Mouse (Mus musculus) hindbrain, embryonic 10.5 days (tissue): ENCODE measurements at regions not wholly inside any gene's neighbourhood (a gene's known extent, or its start where the extent isn't known, plus 50 kb on each side); places are given as distances from the start of the nearest gene placed in this dataset.
A peak's percentile ranks its signal among the peaks of the same experiment; 100 is the strongest.
"Not testable (repeated sequence)": the region's sequence is repeated elsewhere in the genome, so short reads cannot be mapped to it uniquely, and the experiment has no call there.

Experiments
- DNase-seq: peaks from one replicate; pipeline ENCODE4 v3.0.0-alpha.2; 2017; ENCODE audit warnings: low spot score
- H3K27ac ChIP-seq: fragments of 300-500 bp; sonication (generic); 2 replicates; pipeline ENCODE4 v1.5.1; 2016; ENCODE audit warnings: mild to moderate bottlenecking, moderate library complexity
- H3K27me3 ChIP-seq: fragments of 300-500 bp; sonication (generic); 2 replicates; pipeline ENCODE4 v1.6.1; 2016; ENCODE audit warnings: mild to moderate bottlenecking; ENCODE audit not compliant: poor library complexity, insufficient read depth, severe bottlenecking
- H3K36me3 ChIP-seq: fragments of 300-500 bp; sonication (generic); 2 replicates; pipeline ENCODE4 v1.6.1; 2016; ENCODE audit warnings: mild to moderate bottlenecking, moderate library complexity
- H3K4me1 ChIP-seq: fragments of 300-500 bp; sonication (generic); replicated peaks from 2 replicates; pipeline ENCODE4 v1.6.1; 2016; ENCODE audit warnings: mild to moderate bottlenecking
- H3K4me3 ChIP-seq: fragments of 300-500 bp; sonication (generic); 2 replicates; pipeline ENCODE4 v1.5.1; 2016; ENCODE audit warnings: mild to moderate bottlenecking, moderate library complexity
- H3K9me3 ChIP-seq: fragments of 300-500 bp; sonication (generic); 2 replicates; pipeline ENCODE4 v1.6.1; 2016; ENCODE audit warnings: mild to moderate bottlenecking, moderate library complexity
- WGBS: fragments of 180-500 bp; shearing (Covaris S2); methylation state at CpG from one replicate; pipeline ENCODE4 v1.1.7; 2016; 5-methylcytosine and 5-hydroxymethylcytosine counted together

DNA sequence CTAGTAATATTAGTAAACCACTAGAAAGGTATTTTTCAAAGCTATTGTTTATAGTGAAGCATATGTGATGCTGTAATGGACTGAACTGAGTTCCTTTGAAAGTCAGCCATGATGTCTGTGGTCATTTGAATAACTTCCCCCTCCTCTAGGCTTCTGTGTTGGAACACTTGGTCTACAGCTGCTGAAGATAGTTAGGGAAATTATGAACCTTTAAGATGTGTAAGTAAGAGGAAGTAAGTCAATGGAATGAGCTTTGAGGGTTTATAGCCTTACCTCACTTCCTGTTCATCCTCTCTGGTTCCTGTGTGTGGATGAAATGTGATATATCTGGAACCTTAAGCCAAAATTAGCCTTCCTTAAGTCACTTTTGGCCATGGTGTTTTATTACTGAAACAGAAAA is 145.7 kb upstream of the Tmem229a start:
- H3K4me3 ChIP-seq, result no peak overlapping the region
- H3K36me3 ChIP-seq, result no peaks in the 10 kb centered on the region
- H3K27me3 ChIP-seq, result no peaks in the 10 kb centered on the region
- H3K9me3 ChIP-seq, result no peaks in the 10 kb centered on the region
- no peak overlapping the region for H3K27ac ChIP-seq
- H3K4me1 ChIP-seq, result no peaks in the 10 kb centered on the region
- DNase-seq, result no peak

DNA sequence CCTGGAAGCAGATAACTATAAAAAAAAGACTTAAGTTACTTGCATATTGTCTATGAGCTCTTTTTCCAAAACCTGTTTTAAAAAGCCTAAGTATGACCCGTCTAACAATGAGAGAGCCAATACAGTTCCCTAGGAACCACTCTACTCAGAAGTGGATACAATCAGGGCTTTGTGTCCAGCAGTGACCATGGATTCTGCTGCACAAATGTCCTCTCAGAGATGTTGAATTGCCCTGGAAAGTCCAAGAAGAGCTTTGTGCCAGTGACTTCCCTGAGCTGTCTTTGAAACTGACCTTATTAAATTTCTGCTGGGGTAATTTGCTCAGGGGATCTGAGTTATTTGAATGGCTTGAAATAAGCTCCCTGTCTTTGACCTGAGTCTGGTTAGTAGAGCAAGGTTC is 131.1 kb upstream of the Tmem229a start:
- Histone ChIP-seq H3K36me3 (no peaks in the 10 kb centered on the region), H3K4me1 (no peaks in the 10 kb centered on the region), H3K4me3 (no peak overlapping the region), H3K27ac (no peak overlapping the region), H3K27me3 (no peaks in the 10 kb centered on the region), H3K9me3 (no peaks in the 10 kb centered on the region)
- no peak for DNase-seq
- 75% methylated on average over 1 of the region's 1 CpGs for WGBS

DNA sequence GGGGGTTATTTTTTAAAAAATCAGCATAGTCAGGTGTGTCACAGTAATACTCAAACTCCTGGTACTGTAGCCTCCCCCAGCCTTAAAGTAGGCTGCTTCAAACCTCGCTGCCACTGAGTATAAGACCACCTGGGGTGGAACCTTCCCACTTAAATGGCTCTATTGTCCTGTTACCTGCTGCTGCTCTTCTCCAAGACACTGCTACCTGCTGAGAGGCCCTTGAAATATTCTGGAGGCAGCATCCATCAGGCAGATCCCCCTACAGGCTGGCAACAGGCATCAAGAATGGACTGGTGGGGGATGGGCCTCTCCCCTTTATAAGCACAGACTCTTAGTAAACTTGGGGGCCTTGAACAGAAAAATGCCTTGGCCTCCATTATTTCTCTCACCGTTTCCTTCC is 129.8 kb upstream of the Tmem229a start:
- 74% methylated on average over 2 of the region's 2 CpGs for WGBS

DNA sequence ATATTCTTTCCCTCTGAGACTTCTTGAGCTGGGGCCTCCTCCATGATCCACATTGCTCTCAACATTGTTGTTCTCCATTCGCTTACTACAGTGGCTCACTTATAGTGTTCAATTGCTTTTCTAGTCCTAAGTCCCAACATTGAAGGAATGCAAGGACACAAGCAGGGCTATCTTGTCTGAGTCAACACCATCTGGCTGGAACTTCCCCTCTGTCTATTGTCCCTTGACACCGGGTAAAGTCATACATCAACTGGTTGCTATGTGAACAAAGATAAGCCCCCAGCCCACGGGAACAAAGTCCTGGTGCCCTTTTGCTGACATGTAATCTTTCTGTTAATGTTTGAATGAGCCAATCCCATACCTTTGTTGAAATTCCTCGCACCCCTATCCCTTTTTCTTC is 129.2 kb upstream of the Tmem229a start:
- H3K36me3 ChIP-seq, H3K27me3 ChIP-seq, H3K9me3 ChIP-seq, H3K4me1 ChIP-seq, H3K27ac ChIP-seq, DNase-seq, H3K4me3 ChIP-seq: not testable (repeated sequence)
- WGBS, result 79% methylated on average over 4 of the region's 4 CpGs

More for the DNA sequence above, 129.8 kb upstream of the Tmem229a start:
- DNase-seq, result no peak
- Histone ChIP-seq H3K27ac (no peak overlapping the region), H3K9me3 (no peaks in the 10 kb centered on the region), H3K4me1 (no peaks in the 10 kb centered on the region), H3K36me3 (no peaks in the 10 kb centered on the region), H3K27me3 (no peaks in the 10 kb centered on the region), H3K4me3 (no peak overlapping the region)

DNA sequence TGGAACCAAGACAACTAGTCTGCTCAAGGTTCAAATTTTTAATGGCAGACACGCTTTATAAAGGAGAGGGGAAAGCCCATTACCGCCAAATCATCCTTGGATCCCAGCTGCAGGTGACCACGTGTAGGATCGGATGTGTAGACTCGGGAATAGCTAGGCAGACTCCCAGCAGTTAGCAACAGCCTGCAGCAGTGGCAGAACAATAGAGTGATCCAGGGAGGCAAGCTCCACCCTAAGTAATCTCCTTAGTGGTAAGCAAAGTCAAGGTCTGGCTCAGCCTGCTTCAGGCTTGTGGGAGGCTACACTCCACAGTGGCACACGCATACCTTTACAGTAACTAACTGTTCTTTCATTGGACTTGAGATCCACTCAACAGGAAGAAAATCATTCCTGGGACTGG is 109.8 kb upstream of the Tmem229a start:
- Histone ChIP-seq H3K36me3 (no peaks in the 10 kb centered on the region), H3K4me1 (no peaks in the 10 kb centered on the region), H3K27me3 (no peaks in the 10 kb centered on the region), H3K27ac (no peak overlapping the region), H3K9me3 (no peaks in the 10 kb centered on the region), H3K4me3 (no peak overlapping the region)
- 53% methylated on average over 6 of the region's 6 CpGs for WGBS
- DNase-seq, result no peak

DNA sequence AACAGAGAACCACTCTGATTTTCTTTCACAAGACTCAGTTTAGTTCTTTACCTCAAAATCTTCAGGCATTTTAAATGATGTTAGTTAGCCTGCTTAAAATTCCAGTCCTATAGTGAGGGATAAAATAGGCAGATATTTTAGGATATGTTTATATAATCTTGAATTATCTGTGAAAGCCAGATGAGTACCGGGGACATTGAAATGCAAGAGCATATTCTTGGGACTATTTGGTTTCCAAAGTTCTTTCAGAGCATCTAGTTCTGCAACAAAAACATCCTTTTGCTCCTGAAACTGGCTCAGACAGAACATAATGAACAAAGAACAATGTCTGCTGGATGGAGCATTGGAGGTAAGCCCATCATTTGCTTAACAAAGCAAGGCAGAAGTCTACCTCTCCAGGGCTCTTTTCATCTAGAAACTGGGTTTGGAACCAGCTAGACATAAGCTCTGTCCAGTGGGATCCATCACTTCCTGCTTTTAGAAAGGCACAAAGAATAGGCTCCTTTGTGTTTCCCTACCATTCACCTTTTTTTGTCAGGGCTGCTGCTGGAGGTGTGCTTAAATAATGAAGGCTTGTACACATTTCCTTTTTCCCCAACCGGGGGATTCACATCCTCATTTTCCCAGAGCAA is 76.9 kb upstream of the Tmem229a start:
- WGBS, result 64% methylated on average over 2 of the region's 2 CpGs
- no peak overlapping the region for H3K4me3 ChIP-seq
- no peak for DNase-seq
- H3K36me3 ChIP-seq, result no peaks in the 10 kb centered on the region
- H3K27me3 ChIP-seq, result no peaks in the 10 kb centered on the region
- H3K4me1 ChIP-seq, result no peaks in the 10 kb centered on the region
- H3K27ac ChIP-seq, result no peak overlapping the region
- no peaks in the 10 kb centered on the region for H3K9me3 ChIP-seq

DNA sequence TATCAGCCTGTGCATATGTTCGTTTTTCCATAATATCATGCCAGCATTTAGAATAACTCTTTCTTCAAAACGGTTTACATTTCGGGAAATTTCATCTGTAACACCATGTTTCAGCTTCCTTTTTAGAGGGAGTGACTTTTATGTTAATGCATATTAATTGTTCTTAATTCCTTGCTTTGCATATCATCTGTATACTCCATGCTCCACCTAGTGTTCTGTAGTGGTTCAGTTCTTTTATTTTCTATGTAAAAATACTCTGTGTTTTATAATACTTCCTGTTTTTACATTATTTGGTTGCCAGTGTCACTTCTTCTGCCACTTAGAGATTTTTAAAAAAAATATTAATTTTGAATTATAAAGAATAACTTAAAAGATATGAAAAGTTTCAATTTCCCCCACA is 70.9 kb upstream of the Tmem229a start:
- 84% methylated on average over 3 of the region's 3 CpGs for WGBS
- DNase-seq, result no peak

DNA sequence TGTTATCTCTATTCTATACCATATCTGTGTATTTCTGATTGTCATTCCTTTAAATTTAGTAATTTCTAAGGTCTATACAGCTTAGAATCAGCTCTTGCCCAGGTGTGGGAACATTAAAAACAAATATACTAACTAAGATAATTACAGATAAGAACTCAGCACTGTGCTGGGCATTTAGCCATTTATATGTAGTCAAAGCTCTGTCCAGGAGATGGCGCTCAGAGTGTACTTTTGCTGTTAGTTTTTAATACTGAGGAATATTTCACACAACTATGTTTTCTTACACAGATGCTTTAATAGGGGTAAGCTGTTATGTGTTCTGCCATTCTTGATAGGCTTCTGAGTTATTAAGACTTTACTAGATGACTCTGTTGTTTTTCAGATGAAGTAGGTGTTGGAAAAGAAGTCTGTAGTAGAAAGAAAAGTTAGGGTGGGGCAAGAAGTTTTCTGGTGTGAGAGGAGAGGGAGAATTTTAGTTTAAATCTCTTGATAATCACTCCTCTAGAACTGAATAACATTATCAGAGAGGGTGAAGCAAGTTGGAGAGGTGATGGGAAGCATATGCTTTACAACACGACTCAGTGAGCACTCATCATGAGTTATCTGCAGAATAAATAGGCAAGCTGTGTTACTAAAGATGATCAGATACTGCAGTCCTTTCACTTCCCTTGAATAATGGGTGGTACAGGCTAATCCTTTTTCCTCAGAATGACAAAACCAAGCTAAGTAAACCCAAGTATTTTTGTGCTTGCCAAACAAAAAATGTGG is 64.1 kb upstream of the Tmem229a start:
- Histone ChIP-seq H3K27me3 (no peaks in the 10 kb centered on the region), H3K36me3 (no peaks in the 10 kb centered on the region), H3K4me3 (no peak overlapping the region), H3K9me3 (no peaks in the 10 kb centered on the region), H3K4me1 (no peaks in the 10 kb centered on the region), H3K27ac (no peak overlapping the region)
- 36% methylated on average over 2 of the region's 2 CpGs for WGBS
- DNase-seq, result peak; percentile 16

More for the DNA sequence above, 70.9 kb upstream of the Tmem229a start:
- no peak overlapping the region for H3K27ac ChIP-seq
- no peak overlapping the region for H3K4me3 ChIP-seq
- H3K9me3 ChIP-seq, result no peaks in the 10 kb centered on the region
- no peaks in the 10 kb centered on the region for H3K36me3 ChIP-seq
- no peaks in the 10 kb centered on the region for H3K27me3 ChIP-seq
- no peaks in the 10 kb centered on the region for H3K4me1 ChIP-seq

DNA sequence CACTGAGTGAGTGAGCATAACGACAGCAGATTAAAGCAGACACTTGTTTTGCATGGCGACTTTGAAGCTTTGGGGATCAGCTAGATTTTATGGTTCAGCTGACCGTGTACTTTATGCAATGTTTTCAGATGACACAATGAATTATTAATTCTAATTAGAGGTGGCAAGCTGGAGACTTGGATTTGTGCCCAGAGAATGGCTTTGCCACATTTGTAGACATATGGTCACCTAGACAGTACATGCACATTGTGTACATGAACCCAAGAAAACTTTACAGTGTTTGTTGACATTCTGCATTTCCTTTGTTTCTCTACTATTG is 57.1 kb upstream of the Tmem229a start:
- Histone ChIP-seq H3K27me3 (no peaks in the 10 kb centered on the region), H3K4me1 (no peaks in the 10 kb centered on the region), H3K9me3 (no peaks in the 10 kb centered on the region), H3K4me3 (no peak overlapping the region), H3K36me3 (no peaks in the 10 kb centered on the region), H3K27ac (no peak overlapping the region)
- 79% methylated on average over 3 of the region's 3 CpGs for WGBS
- DNase-seq, result no peak

DNA sequence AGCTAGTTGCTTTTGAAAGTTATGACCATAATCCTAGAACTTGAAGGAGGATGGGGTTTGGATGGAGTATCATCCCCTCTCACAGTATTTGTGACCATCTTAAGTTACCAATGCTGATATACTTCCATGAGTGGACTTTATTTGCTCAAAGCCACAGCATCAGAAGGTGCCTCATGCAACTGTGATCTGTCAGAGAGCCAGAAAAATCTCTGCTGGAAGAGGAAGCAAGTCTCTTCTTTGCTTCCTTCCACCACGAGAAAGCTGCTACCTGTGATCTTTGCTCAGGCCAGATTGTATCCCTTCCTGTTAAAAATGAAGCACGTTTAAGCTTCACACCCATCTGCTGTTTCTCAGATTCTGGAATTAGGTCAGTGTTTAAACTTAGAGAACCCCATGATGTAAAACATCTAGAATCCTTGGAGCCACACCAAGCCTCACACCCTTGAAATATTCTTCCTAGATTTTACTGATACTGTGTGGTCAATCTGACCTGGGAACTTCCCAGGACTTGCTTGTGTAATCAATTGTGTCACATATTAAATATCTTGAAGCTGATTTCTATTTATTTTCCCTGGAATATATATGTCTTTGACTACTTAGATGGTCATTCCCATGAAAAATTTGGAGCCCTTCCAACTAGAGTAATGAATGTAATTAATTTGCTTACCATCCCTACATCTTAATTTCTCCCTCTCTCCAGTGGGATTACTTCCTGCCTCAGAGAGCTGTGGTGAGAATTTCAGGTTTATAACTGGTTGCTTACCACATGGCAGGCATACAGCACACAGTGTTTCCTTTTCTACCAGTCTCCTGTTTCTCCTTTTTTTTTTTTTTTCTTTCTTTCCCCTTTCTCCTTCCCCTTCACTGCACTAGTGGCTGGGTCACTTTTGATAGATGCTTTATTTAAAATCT is 56.5 kb upstream of the Tmem229a start:
- no peaks in the 10 kb centered on the region for H3K36me3 ChIP-seq
- 80% methylated on average over 2 of the region's 2 CpGs for WGBS
- no peaks in the 10 kb centered on the region for H3K9me3 ChIP-seq
- no peak overlapping the region for H3K4me3 ChIP-seq
- H3K4me1 ChIP-seq, result no peaks in the 10 kb centered on the region
- no peaks in the 10 kb centered on the region for H3K27me3 ChIP-seq
- no peak for DNase-seq
- H3K27ac ChIP-seq, result no peak overlapping the region

DNA sequence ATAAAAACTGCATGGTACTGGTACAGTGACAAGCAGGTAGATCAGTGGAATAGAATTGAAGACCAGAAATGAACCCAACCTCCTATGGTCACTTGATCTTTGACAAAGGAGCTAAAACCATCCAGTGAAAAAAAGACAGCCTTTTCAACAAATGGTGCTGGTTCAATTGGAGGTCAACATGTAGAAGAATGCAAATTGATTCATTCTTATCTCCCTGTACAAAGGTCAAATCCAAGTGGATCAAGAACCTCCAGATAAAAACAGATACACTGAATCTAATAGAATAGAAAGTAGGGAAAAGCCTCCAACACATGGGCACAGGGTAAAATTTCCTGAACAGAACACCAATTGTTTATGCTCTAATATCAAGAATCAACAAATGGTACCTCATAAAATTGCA is 52.8 kb upstream of the Tmem229a start:
- not testable (repeated sequence) for H3K4me3 ChIP-seq, H3K36me3 ChIP-seq, DNase-seq, H3K27ac ChIP-seq, H3K27me3 ChIP-seq, H3K4me1 ChIP-seq, H3K9me3 ChIP-seq
